Mouse (Mus musculus) lung, postnatal 0 days (tissue): ENCODE measurements around the gene Olfr805.

ENCODE experiments used
- CTCF ChIP-seq: IDR thresholded peaks from 2 replicates; pipeline ENCODE4 v1.5.1; 2016; ENCODE audit warnings: antibody characterized with exemption, mild to moderate bottlenecking
- EP300 ChIP-seq: IDR thresholded peaks from 2 replicates; pipeline ENCODE4 v1.6.1; 2016; ENCODE audit warnings: antibody characterized with exemption, mild to moderate bottlenecking, control low read depth

GRCm38 (mm10) chr10:129757693-129758092 lies 28.5 kb upstream of the Olfr805 start, which contains the start of gene Olfr807:
- no peak for TF ChIP-seq CTCF
- no peak for TF ChIP-seq EP300
